Mouse (Mus musculus) lung, adult 10 weeks (tissue): ENCODE data around the gene Gm19935. TPM values are rescaled to one million over a fixed set of nuclear protein-coding genes. Genes with fewer than 3 reads are reported as not detected.

Experiments
- polyA plus RNA-seq: library from polyadenylated mRNA; stranded (reverse); fragments of 350-450 nt; fragmentation: Illumina TruSeq; extraction: RNeasy Lipid Tissue Mini Kit (QIAGEN cat#74804); gene quantifications from one replicate; pipeline ENCODE4 v1.2.3, GENCODE M21; 2014; ENCODE audit warnings: low read depth, low replicate concordance; ENCODE audit not compliant: insufficient read depth

Gm19935 gene
- polyA plus RNA-seq, result 54.4 TPM

GRCm38 (mm10) chr8:90817293-90817692 lies at the start of gene Gm19935:
Gene Gm19935, minus strand, starts transcription at chr8:90817393.

GRCm38 (mm10) chr8:90828181-90828986 lies 11.2 kb upstream of the Gm19935 start, which contains the start of gene Chd9:
Gene Chd9, plus strand, starts transcription at chr8:90828352.

Other genes with a start within 250 kb of the Gm19935 start
- gene Chd9, start 11.0 kb upstream of the Gm19935 start, polyA plus RNA-seq, result 111 TPM